Mouse (Mus musculus): ENCODE measurements at regions not wholly inside any gene's neighbourhood (a gene's known extent, or its start where the extent isn't known, plus 50 kb on each side); places are given as distances from the start of the nearest gene placed in this dataset.

DNA sequence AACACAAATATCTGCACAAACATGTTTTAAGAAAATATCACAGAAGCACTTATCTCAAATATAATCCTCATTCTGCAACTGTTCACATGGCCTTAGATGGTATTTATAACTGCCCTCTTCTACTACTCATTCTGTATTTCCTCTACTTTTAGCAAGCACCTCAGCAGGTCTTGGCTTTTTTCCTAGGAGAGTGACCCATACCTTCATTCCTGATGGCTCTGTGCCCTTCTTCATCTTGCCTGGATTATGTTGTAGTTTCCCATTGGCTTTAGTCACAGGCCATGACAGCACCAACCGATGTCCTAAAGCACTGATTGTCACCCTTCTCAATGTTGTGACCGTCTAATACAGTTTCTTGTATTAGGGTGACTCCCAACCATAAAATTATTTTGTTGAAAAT, 61.2 kb upstream of the Hs3st4 start:
- DNase-seq: no peak

DNA sequence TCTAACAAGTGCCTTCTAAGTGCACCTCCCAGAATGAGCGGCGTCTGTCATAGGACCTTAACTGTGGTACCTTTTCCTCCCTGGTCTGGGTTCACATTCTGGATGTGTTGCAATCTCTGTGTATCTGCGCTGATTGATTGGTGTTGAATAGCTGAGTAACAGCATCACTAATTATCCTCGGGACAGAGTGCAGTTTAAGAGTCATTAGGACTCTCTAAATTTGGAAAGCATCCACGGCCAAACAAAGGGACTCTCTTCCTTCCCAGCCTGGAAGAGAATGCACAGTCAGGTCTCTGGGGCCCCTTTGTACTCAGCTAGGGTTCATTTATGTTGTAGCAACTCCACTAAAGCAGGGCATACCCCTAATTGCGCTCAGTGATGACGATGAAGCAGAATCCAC, 50.2 kb upstream of the Hs3st4 start:
- no peak for DNase-seq

Data from cerebellum, adult 18-20 months (tissue).